Mouse (Mus musculus) brain, adult 2 months (tissue): ENCODE results near the gene Srbd1.

Source experiments
- DNase-seq: peaks from one replicate; pipeline ENCODE4 v3.0.0; 2011; ENCODE audit warnings: low read depth, low spot score

Gene Srbd1

GRCm38 (mm10) chr17:85985131-85985530 lies 159.8 kb downstream of the Srbd1 start:
- no peak for DNase-seq

GRCm38 (mm10) chr17:85982271-85982670 lies 162.7 kb downstream of the Srbd1 start:
- no peak for DNase-seq

GRCm38 (mm10) chr17:85981869-85982268 lies 163.1 kb downstream of the Srbd1 start:
- DNase-seq: no peak

- peak; percentile 10 for DNase-seq
These were observed 166.1 kb downstream of the Srbd1 start for GRCm38 (mm10) chr17:85978876-85979275.

- DNase-seq: peak; percentile 4
These were observed 169.9 kb downstream of the Srbd1 start for GRCm38 (mm10) chr17:85975077-85975476.

GRCm38 (mm10) chr17:85974591-85974990 lies 170.4 kb downstream of the Srbd1 start:
- DNase-seq: no peak

GRCm38 (mm10) chr17:85971120-85971519 lies 173.9 kb downstream of the Srbd1 start:
- no peak for DNase-seq

GRCm38 (mm10) chr17:85961653-85962052 lies 183.3 kb downstream of the Srbd1 start:
- no peak for DNase-seq

- DNase-seq: no peak
These were observed 193.2 kb downstream of the Srbd1 start for GRCm38 (mm10) chr17:85951771-85952170.

GRCm38 (mm10) chr17:85949919-85950505 lies 195.0 kb downstream of the Srbd1 start:
- DNase-seq: no peak

GRCm38 (mm10) chr17:85948911-85949909 lies 195.8 kb downstream of the Srbd1 start:
- DNase-seq: peak; percentile 72

- no peak for DNase-seq
These were observed 200.2 kb downstream of the Srbd1 start for GRCm38 (mm10) chr17:85944726-85945125.

- DNase-seq: no peak
These were observed 200.9 kb downstream of the Srbd1 start for GRCm38 (mm10) chr17:85943994-85944640.

GRCm38 (mm10) chr17:85943551-85943981 lies 201.4 kb downstream of the Srbd1 start:
- no peak for DNase-seq

- DNase-seq: no peak
These were observed 201.9 kb downstream of the Srbd1 start for GRCm38 (mm10) chr17:85943071-85943470.

GRCm38 (mm10) chr17:85942123-85942522 lies 202.9 kb downstream of the Srbd1 start:
- DNase-seq: no peak

GRCm38 (mm10) chr17:85941141-85941738 lies 203.7 kb downstream of the Srbd1 start:
- no peak for DNase-seq

GRCm38 (mm10) chr17:85937131-85937530 lies 207.8 kb downstream of the Srbd1 start:
- DNase-seq: no peak

- no peak for DNase-seq
These were observed 209.7 kb downstream of the Srbd1 start for GRCm38 (mm10) chr17:85935268-85935667.
